Mouse (Mus musculus): ENCODE data around the gene Dld.

- TF ChIP-seq EP300 (IDR thresholded peaks at IDR 0.05; ENCODE audit: insufficient read depth, low read depth, low read length) (no peak), CTCF (IDR thresholded peaks at IDR 0.05) (no peak)
These were observed 18.0 kb downstream of the Dld start for GRCm38 (mm10) chr12:31333261-31333660.

All from heart, adult 2 months (tissue).